Mouse (Mus musculus) embryonic facial prominence, embryonic 14.5 days (tissue): Measurements from ENCODE around the gene Pla2g4e. TPM values are rescaled to one million over a fixed set of nuclear protein-coding genes. Genes with fewer than 3 reads are reported as not detected.
"Not testable (repeated sequence)": the region's sequence is repeated elsewhere in the genome, so short reads cannot be mapped to it uniquely, and the experiment has no call there.

Source experiments
- ATAC-seq: fragments of 200-750 bp; cut with Nextera tagmentation; 2 replicates; pipeline ENCODE4 v1.8.0; 2017; ENCODE audit warnings: low read depth, moderate number of reproducible peaks, moderate TSS enrichment
- DNase-seq: peaks from one replicate; pipeline ENCODE4 v3.0.0-alpha.2; 2015; ENCODE audit warnings: low spot score
- H3K27ac ChIP-seq: fragments of 300-500 bp; sonication (generic); replicated peaks from 2 replicates; pipeline ENCODE4 v1.5.1; 2014; ENCODE audit warnings: low read depth, mild to moderate bottlenecking, low read length, moderate library complexity
- H3K27me3 ChIP-seq: fragments of 300-500 bp; sonication (generic); replicated peaks from 2 replicates; pipeline ENCODE4 v1.6.1; 2014; ENCODE audit warnings: low read length; ENCODE audit not compliant: control insufficient read depth, insufficient read depth
- H3K36me3 ChIP-seq: fragments of 300-500 bp; sonication (generic); 2 replicates; pipeline ENCODE4 v1.6.1; 2014; ENCODE audit warnings: low read length, mixed read lengths; ENCODE audit not compliant: control insufficient read depth, insufficient read depth
- H3K4me1 ChIP-seq: fragments of 300-500 bp; sonication (generic); 2 replicates; pipeline ENCODE4 v1.6.1; 2014; ENCODE audit warnings: antibody characterized with exemption, low read length; ENCODE audit not compliant: control insufficient read depth, insufficient read depth
- H3K4me2 ChIP-seq: fragments of 300-500 bp; sonication (generic); 2 replicates; pipeline ENCODE4 v1.6.1; 2014; ENCODE audit warnings: low read depth, mild to moderate bottlenecking, low read length, moderate library complexity, mixed read lengths
- H3K4me3 ChIP-seq: fragments of 300-500 bp; sonication (generic); 2 replicates; pipeline ENCODE4 v1.5.1; 2014; ENCODE audit warnings: low read depth, mild to moderate bottlenecking, low read length
- H3K9ac ChIP-seq: fragments of 300-500 bp; sonication (generic); 2 replicates; pipeline ENCODE4 v1.6.1; 2014; ENCODE audit warnings: low read depth, mild to moderate bottlenecking, low read length, moderate library complexity, mixed read lengths
- H3K9me3 ChIP-seq: fragments of 300-500 bp; sonication (generic); 2 replicates; pipeline ENCODE4 v1.6.1; 2016; ENCODE audit warnings: low read length; ENCODE audit not compliant: control insufficient read depth
- WGBS: fragments of 180-500 bp; shearing (Covaris S2); extraction: QIAGEN DNeasy Blood & Tissue Kit; methylation state at CpG from one replicate; pipeline ENCODE4 v1.1.7; 2014; 5-methylcytosine and 5-hydroxymethylcytosine counted together
- polyA plus RNA-seq: library from polyadenylated mRNA; unstranded; fragments of >200 nt; fragmentation: Nextera tagmentation; extraction: Ambion mirVana; gene quantifications from 2 replicates; pipeline ENCODE4 v1.2.1, GENCODE M21; 2014

Gene Pla2g4e
- polyA plus RNA-seq, 1 experiment from 2014 or later = 0.77 TPM

GRCm38 (mm10) chr2:120245421-120246016 is 384 bp upstream of the Pla2g4e start:
- WGBS = 12% methylated on average over 9 of the region's 9 CpGs
- H3K36me3 ChIP-seq = no peaks in the 10 kb centered on the region
- peak overlapping the region; percentile 45 for H3K9ac ChIP-seq
- H3K4me1 ChIP-seq = peaks cover 7% of the 10 kb centered on the region; the same call in 1 of the 2 replicates
- no peak overlapping the region for H3K27ac ChIP-seq
- H3K4me2 ChIP-seq = peak overlapping the region; percentile 67
- ATAC-seq (peak; percentile 64), DNase-seq (peak; percentile 72)
- H3K27me3 ChIP-seq = no peaks in the 10 kb centered on the region
- no peaks in the 10 kb centered on the region for H3K9me3 ChIP-seq
- H3K4me3 ChIP-seq = peak overlapping the region; percentile 39

DNA sequence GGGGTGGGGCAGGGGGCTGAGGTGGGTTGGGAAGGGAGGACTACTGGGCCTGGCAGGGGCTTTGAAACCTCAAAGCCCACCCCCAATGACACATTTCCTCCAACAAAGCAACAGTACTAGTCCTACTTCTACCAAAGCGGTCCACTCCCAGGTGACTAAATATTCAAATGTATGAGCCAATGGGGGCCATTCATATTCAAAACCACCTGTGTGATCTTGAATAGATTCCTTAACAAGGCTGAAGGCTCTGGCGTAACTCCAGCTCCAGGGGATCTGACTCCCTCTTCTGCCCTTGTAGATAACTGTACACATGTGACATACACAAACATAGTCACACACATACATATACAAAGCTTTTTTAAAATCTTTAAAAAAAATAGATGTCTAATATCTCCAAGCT is 1.1 kb downstream of the Pla2g4e start:
- no peaks in the 10 kb centered on the region for H3K9me3 ChIP-seq
- ATAC-seq (no peak), DNase-seq (no peak)
- 95% methylated on average over 2 of the region's 2 CpGs for WGBS
- no peak overlapping the region for H3K4me3 ChIP-seq
- H3K9ac ChIP-seq = no peak overlapping the region
- peaks cover 7% of the 10 kb centered on the region; the same call in 1 of the 2 replicates for H3K4me1 ChIP-seq
- no peak overlapping the region for H3K4me2 ChIP-seq
- H3K36me3 ChIP-seq = no peaks in the 10 kb centered on the region
- no peak overlapping the region for H3K27ac ChIP-seq
- H3K27me3 ChIP-seq = no peaks in the 10 kb centered on the region

DNA sequence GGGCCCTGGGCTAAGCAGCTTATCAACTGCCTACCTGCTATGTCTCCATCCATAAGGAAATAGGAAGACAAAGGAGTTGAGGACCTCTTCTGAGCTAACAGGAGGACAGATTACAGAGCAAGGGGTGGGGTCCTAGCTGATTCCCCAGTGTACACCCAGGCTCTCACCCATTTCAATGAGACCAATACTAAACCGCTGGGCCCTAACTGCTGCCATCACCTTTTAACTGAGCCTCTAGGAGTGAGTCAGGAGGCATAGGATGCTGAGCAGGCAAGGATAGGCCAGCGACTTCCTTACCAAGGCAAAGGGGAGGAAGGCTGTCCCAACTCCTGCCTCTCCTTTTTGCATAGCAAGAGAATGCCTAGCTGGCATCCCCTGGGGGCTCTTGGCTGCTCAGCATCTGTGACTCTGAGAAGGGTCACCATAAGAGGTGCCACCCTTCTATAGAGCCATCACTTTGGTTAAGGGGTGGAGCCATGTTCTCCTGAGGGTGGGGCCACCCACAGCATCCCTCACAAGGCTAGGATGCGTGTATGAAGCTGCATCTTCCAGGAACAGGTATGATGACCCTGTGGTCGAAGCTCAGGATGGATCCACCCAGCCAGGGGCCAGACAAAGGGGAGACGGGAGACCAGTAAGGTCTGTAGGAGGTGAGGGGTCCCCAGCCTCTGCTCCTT is 2.2 kb downstream of the Pla2g4e start:
- ATAC-seq (no peak), DNase-seq (no peak)
- Histone ChIP-seq H3K4me3 (no peak overlapping the region), H3K27ac (no peak overlapping the region), H3K4me1 (peaks cover 7% of the 10 kb centered on the region; the same call in 1 of the 2 replicates), H3K27me3 (no peaks in the 10 kb centered on the region), H3K4me2 (no peak overlapping the region), H3K36me3 (no peaks in the 10 kb centered on the region), H3K9me3 (no peaks in the 10 kb centered on the region), H3K9ac (no peak overlapping the region)
- 82% methylated on average over 5 of the region's 5 CpGs for WGBS

DNA sequence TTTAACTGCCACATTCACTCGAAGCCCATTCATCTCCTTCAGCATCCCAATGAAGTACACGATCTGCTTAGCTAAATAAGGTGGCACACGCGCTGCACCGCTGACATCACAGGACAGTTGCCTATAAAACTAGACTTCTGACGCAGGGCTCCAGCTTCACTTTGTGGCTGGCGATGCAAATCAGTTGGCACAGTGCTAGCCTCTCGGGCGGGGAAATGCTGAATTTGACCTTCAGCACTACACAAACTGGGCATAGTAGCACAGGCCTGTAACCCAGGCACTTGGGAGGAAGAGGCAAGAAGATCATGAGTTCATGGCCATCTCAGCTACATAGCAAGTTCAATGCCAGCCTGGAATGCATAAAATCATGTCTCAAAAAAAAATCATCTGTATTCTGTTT is 6.4 kb downstream of the Pla2g4e start:
- not testable (repeated sequence) for H3K9ac ChIP-seq, ATAC-seq, H3K27ac ChIP-seq, H3K27me3 ChIP-seq, H3K36me3 ChIP-seq, H3K4me2 ChIP-seq, DNase-seq, H3K4me3 ChIP-seq, H3K4me1 ChIP-seq, H3K9me3 ChIP-seq
- WGBS = 86% methylated on average over 6 of the region's 9 CpGs

DNA sequence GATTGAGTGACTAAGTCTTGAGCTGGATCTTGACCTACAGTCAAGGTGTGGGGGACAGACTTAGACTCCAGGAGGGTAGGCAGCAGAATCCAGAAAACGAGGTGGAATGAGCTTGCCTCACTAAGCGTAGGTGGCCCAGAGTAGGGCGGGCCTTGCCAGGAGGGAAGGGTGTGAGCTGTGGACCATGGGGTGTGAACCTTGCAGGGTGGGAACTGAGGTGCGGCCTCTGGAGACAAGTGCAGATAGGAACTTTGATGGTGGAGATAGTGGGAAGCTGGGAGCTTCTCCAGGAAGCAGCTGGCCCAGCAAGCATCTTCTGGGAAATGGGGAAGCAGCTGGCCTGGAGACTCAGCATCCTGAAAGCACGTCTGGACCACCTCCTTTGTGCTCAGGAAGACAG is 7.4 kb downstream of the Pla2g4e start:
- H3K27me3 ChIP-seq = no peaks in the 10 kb centered on the region

DNA sequence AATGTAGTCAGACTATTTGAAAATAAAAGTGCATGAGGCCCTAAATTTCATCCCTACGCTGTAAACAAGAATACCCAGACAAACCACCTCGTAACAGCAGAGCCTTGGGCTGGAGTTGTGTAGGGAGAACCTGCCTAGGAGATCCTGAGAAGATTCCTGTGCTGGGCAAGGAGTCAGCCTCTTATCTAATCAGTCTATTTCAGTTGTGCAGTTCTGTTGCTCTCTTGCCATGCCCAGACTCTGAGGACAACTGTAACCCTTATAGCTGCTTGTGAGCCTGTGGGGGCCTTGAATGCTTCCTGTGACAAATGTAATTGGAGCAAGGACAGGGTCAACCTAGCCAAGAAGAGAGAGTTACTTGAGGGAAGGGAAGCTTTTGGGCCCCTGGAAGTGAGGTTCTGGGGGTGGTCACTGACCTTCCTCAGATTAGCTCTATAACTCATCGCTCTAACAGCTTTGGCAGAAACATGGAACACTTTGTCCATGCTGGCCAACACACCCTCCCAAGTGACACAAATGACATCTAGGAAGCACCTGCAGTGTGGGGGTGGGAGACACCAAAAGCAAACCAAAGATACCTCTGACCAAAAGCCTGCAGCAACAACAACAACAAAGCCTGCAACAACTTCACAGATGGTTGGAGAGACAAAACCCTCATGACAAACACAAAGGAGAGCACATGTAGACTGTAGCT is 9.0 kb downstream of the Pla2g4e start:
- Histone ChIP-seq H3K9ac (no peak overlapping the region), H3K4me1 (no peaks in the 10 kb centered on the region), H3K27me3 (no peaks in the 10 kb centered on the region), H3K9me3 (no peaks in the 10 kb centered on the region), H3K4me3 (no peak overlapping the region), H3K36me3 (no peaks in the 10 kb centered on the region), H3K4me2 (no peak overlapping the region), H3K27ac (no peak overlapping the region)
- no peak for ATAC-seq
- DNase-seq = no peak
- WGBS = 80% methylated on average over 3 of the region's 3 CpGs

More for the DNA sequence above, 7.4 kb downstream of the Pla2g4e start:
- Histone ChIP-seq H3K36me3 (no peaks in the 10 kb centered on the region), H3K9ac (no peak overlapping the region), H3K9me3 (no peaks in the 10 kb centered on the region), H3K4me2 (no peak overlapping the region), H3K4me3 (no peak overlapping the region), H3K27ac (no peak overlapping the region), H3K4me1 (no peaks in the 10 kb centered on the region)
- 64% methylated on average over 5 of the region's 5 CpGs for WGBS
- no peak for ATAC-seq
- DNase-seq = no peak

- no peak for ATAC-seq
- Histone ChIP-seq H3K27me3 (no peaks in the 10 kb centered on the region), H3K9me3 (no peaks in the 10 kb centered on the region), H3K4me1 (no peaks in the 10 kb centered on the region), H3K4me3 (no peak overlapping the region), H3K9ac (no peak overlapping the region), H3K36me3 (no peaks in the 10 kb centered on the region), H3K4me2 (no peak overlapping the region), H3K27ac (no peak overlapping the region)
- WGBS = 50% methylated on average over 3 of the region's 3 CpGs
- DNase-seq = no peak
Observed at GRCm38 (mm10) chr2:120235381-120235780, 9.8 kb downstream of the Pla2g4e start.

DNA sequence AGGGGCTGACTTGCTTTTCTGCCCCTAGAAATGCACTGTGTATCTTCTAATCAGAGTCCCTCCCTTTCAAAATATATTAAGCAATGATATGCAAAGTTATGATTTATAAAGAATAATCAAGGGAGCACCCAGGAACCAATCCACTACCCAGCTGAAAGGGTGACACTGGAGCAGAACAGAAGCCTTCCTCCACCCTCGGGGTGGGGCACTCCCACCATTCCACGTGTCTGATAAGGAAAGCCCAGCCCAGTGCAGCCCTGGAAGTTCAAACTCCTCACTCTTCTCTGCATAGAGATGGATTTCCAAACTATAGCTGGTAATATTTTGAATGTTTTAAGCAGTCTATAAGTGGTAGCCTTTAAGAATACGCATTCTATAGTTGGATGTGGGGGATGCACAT is 13.5 kb downstream of the Pla2g4e start:
- Histone ChIP-seq H3K36me3 (no peaks in the 10 kb centered on the region), H3K4me2 (no peak overlapping the region), H3K9me3 (no peaks in the 10 kb centered on the region), H3K4me3 (no peak overlapping the region), H3K27ac (no peak overlapping the region), H3K9ac (no peak overlapping the region), H3K4me1 (no peaks in the 10 kb centered on the region), H3K27me3 (no peaks in the 10 kb centered on the region)
- WGBS = 56% methylated on average over 3 of the region's 3 CpGs
- ATAC-seq = no peak
- no peak for DNase-seq
